Mouse (Mus musculus): ENCODE data around the gene Lamtor1.

Gene Lamtor1

GRCm38 (mm10) chr7:101905561-101906286 is at the start of gene Lamtor1:
TSS of gene Lamtor1 (plus strand) at chr7:101905904.
- ATAC-seq (ENCODE audit: insufficient number of reproducible peaks, low FRiP score, low TSS enrichment), result peak; percentile 90

- ATAC-seq (ENCODE audit: insufficient number of reproducible peaks, low FRiP score, low TSS enrichment), result no peak
Observed at GRCm38 (mm10) chr7:101857094-101857493, 48.6 kb upstream of the Lamtor1 start, which contains the start of gene Folr2. TSS of gene Folr2 (minus strand) at chr7:101857194.

- no peak for ATAC-seq (ENCODE audit: insufficient number of reproducible peaks, low FRiP score, low TSS enrichment)
Observed at GRCm38 (mm10) chr7:101858362-101858761, 47.3 kb upstream of the Lamtor1 start.

GRCm38 (mm10) chr7:101860978-101861377 is 44.7 kb upstream of the Lamtor1 start:
- no peak for ATAC-seq (ENCODE audit: insufficient number of reproducible peaks, low FRiP score, low TSS enrichment)

GRCm38 (mm10) chr7:101862291-101862690 is 43.4 kb upstream of the Lamtor1 start:
- no peak for ATAC-seq (ENCODE audit: insufficient number of reproducible peaks, low FRiP score, low TSS enrichment)

- ATAC-seq (ENCODE audit: insufficient number of reproducible peaks, low FRiP score, low TSS enrichment), result no peak
Observed at GRCm38 (mm10) chr7:101863415-101863814, 42.3 kb upstream of the Lamtor1 start, which contains the start of gene Anapc15. TSS of gene Anapc15 (plus strand) at chr7:101863715.

- ATAC-seq (ENCODE audit: insufficient number of reproducible peaks, low FRiP score, low TSS enrichment), result no peak
Observed at GRCm38 (mm10) chr7:101866491-101867265, 39.0 kb upstream of the Lamtor1 start.

- no peak for ATAC-seq (ENCODE audit: insufficient number of reproducible peaks, low FRiP score, low TSS enrichment)
Observed at GRCm38 (mm10) chr7:101867482-101867881, 38.2 kb upstream of the Lamtor1 start.

- no peak for ATAC-seq (ENCODE audit: insufficient number of reproducible peaks, low FRiP score, low TSS enrichment)
Observed at GRCm38 (mm10) chr7:101868241-101869162, 37.2 kb upstream of the Lamtor1 start.

- no peak for ATAC-seq (ENCODE audit: insufficient number of reproducible peaks, low FRiP score, low TSS enrichment)
Observed at GRCm38 (mm10) chr7:101869163-101869500, 36.6 kb upstream of the Lamtor1 start.

GRCm38 (mm10) chr7:101870629-101871028 is 35.1 kb upstream of the Lamtor1 start, which contains the start of gene Folr1:
TSS of gene Folr1 (minus strand) at chr7:101870788.
- no peak for ATAC-seq (ENCODE audit: insufficient number of reproducible peaks, low FRiP score, low TSS enrichment)

- ATAC-seq (ENCODE audit: insufficient number of reproducible peaks, low FRiP score, low TSS enrichment), result no peak
Observed at GRCm38 (mm10) chr7:101871296-101871695, 34.4 kb upstream of the Lamtor1 start.

GRCm38 (mm10) chr7:101875978-101876377 is 29.7 kb upstream of the Lamtor1 start:
- no peak for ATAC-seq (ENCODE audit: insufficient number of reproducible peaks, low FRiP score, low TSS enrichment)

GRCm38 (mm10) chr7:101880855-101881254 is 24.8 kb upstream of the Lamtor1 start:
- no peak for ATAC-seq (ENCODE audit: insufficient number of reproducible peaks, low FRiP score, low TSS enrichment)

GRCm38 (mm10) chr7:101882413-101883154 is 23.1 kb upstream of the Lamtor1 start:
- no peak for ATAC-seq (ENCODE audit: insufficient number of reproducible peaks, low FRiP score, low TSS enrichment)

- no peak for ATAC-seq (ENCODE audit: insufficient number of reproducible peaks, low FRiP score, low TSS enrichment)
Observed at GRCm38 (mm10) chr7:101884160-101884559, 21.5 kb upstream of the Lamtor1 start.

- no peak for ATAC-seq (ENCODE audit: insufficient number of reproducible peaks, low FRiP score, low TSS enrichment)
Observed at GRCm38 (mm10) chr7:101886274-101886673, 19.4 kb upstream of the Lamtor1 start.

GRCm38 (mm10) chr7:101888460-101888859 is 17.2 kb upstream of the Lamtor1 start:
- no peak for ATAC-seq (ENCODE audit: insufficient number of reproducible peaks, low FRiP score, low TSS enrichment)

- no peak for ATAC-seq (ENCODE audit: insufficient number of reproducible peaks, low FRiP score, low TSS enrichment)
Observed at GRCm38 (mm10) chr7:101895695-101896094, 10.0 kb upstream of the Lamtor1 start.
